In the genomic region with DNA sequence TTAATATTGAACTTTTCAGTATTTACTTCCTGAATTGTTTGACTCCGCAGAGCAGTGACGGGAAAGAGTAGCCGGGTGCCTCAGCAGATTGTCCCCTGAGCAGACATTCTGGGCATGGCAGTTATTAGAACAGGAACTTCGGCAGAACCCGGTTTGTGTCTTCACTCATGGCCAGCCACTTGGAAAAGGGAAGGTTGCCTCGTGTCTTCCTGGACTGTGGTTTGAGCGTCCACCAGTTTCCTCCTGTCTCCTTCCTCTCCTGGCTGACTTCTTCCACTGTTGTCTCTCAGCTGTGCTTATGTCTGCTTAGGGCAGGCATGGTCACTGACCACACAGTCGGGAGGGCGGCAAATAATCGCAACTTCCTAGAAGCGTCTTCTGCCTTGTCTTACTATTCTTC, we compare ENCODE assay signal across 8 mouse cellular contexts. TPM values are rescaled to one million over a fixed set of nuclear protein-coding genes. Genes with fewer than 3 reads are reported as not detected.
DNase-seq lines count a peak whose midpoint lies in the region; ATAC-seq and TF ChIP-seq lines count a peak whose summit lies in the region.

No protein-coding gene starts in this region.

- H3K27ac ChIP-seq in heart, adult 2 months, result peak overlapping the region; percentile 2; the same call in 1 of the 2 replicates
- no peak overlapping the region for H3K27ac ChIP-seq in heart, embryonic 12.5 days (ENCODE audit: poor library complexity, severe bottlenecking)
- H3K27ac ChIP-seq in liver, embryonic 11.5 days (ENCODE audit: low read depth, low read length), result no peak overlapping the region

- DNase-seq in heart, adult 2 months, result peak; percentile 31 to 67
- DNase-seq in heart, adult 9 months (ENCODE audit: low spot score in 2 of 2), result peak; percentile 34 to 77
- no peak for DNase-seq in liver, embryonic 11.5 days (ENCODE audit: low spot score)
- no peak for DNase-seq in cerebellum, postnatal 14 days
- DNase-seq in thymus, postnatal 14 days, result no peak

- no peak for TF ChIP-seq CTCF in heart, adult 2 months (IDR thresholded peaks at IDR 0.05)

- 44% methylated on average over 11 of the region's 11 CpGs for WGBS in heart, adult 2 months
- 74% methylated on average over 11 of the region's 11 CpGs for WGBS in heart, embryonic 12.5 days
- 43% methylated on average over 11 of the region's 11 CpGs for WGBS in liver, embryonic 11.5 days

- H3K4me3 ChIP-seq in heart, adult 2 months, result no peak overlapping the region
- no peak overlapping the region for H3K4me3 ChIP-seq in heart, embryonic 12.5 days
- no peak overlapping the region for H3K4me3 ChIP-seq in liver, embryonic 11.5 days (ENCODE audit: low read depth, low read length)

- TF ChIP-seq EP300 in heart, adult 2 months (IDR thresholded peaks at IDR 0.05; ENCODE audit: insufficient read depth, low read depth, low read length), result no peak

- intact Hi-C loops in heart, adult 2 months (cut with DNase I), result no loop called here

- no peak for TF ChIP-seq POLR2A in heart, adult 2 months (IDR thresholded peaks at IDR 0.05; ENCODE audit: insufficient read depth, low read depth, low read length)

- no peaks in the 10 kb centered on the region for H3K9me3 ChIP-seq in heart, embryonic 12.5 days (replicated peaks)
- H3K9me3 ChIP-seq in liver, embryonic 11.5 days (ENCODE audit: control insufficient read depth, low read length), result no peaks in the 10 kb centered on the region

- H3K36me3 ChIP-seq in heart, adult 2 months (ENCODE audit: control insufficient read depth, insufficient read depth, low read length), result no peaks in the 10 kb centered on the region
- no peaks in the 10 kb centered on the region for H3K36me3 ChIP-seq in heart, embryonic 12.5 days
- no peaks in the 10 kb centered on the region for H3K36me3 ChIP-seq in liver, embryonic 11.5 days (ENCODE audit: control insufficient read depth, insufficient read depth, low read length)

- H3K79me2 ChIP-seq in heart, adult 2 months (replicated peaks; ENCODE audit: control insufficient read depth, insufficient read depth, low read length), result no peaks in the 10 kb centered on the region

- no peak for ATAC-seq in heart, embryonic 12.5 days (ENCODE audit: insufficient number of reproducible peaks, low FRiP score)
- peak; percentile 58; the same call in 1 of the 2 replicates for ATAC-seq in liver, embryonic 11.5 days (replicated peaks; ENCODE audit: low FRiP score)
- ATAC-seq in monocyte, adult 5-6 weeks (replicated peaks; ENCODE audit: insufficient number of reproducible peaks, low FRiP score, low TSS enrichment, poor library complexity, severe bottlenecking), result peak; percentile 88
- ATAC-seq in inflammation-experienced regulatory T-cells, adult 6 months, result no peak

- no peak overlapping the region for H3K9ac ChIP-seq in heart, adult 2 months (ENCODE audit: low read depth, low read length)
- no peak overlapping the region for H3K9ac ChIP-seq in heart, embryonic 12.5 days
- H3K9ac ChIP-seq in liver, embryonic 11.5 days (ENCODE audit: low read depth, low read length), result no peak overlapping the region

- no peak overlapping the region for H3K4me2 ChIP-seq in heart, embryonic 12.5 days
- H3K4me2 ChIP-seq in liver, embryonic 11.5 days, result peak overlapping the region; percentile 5

- H3K4me1 ChIP-seq in heart, adult 2 months (ENCODE audit: control insufficient read depth, insufficient read depth, low read length), result peaks cover 5% of the 10 kb centered on the region; the same call in 1 of the 2 replicates
- H3K4me1 ChIP-seq in heart, embryonic 12.5 days (replicated peaks), result no peaks in the 10 kb centered on the region; the same call in 1 of the 2 replicates
- H3K4me1 ChIP-seq in liver, embryonic 11.5 days (replicated peaks; ENCODE audit: control insufficient read depth, insufficient read depth, low read length), result no peaks in the 10 kb centered on the region

- H3K27me3 ChIP-seq in heart, adult 2 months (ENCODE audit: control insufficient read depth, insufficient read depth, low read length), result no peaks in the 10 kb centered on the region
- H3K27me3 ChIP-seq in heart, embryonic 12.5 days (replicated peaks), result no peaks in the 10 kb centered on the region
- no peaks in the 10 kb centered on the region; the same call in 1 of the 2 replicates for H3K27me3 ChIP-seq in liver, embryonic 11.5 days (replicated peaks; ENCODE audit: control insufficient read depth, insufficient read depth, low read length)

RNA-seq across cellular contexts. Expression of gene Rapgef5, which starts 44.2 kb away (rescaled TPM):
- 10 to 100 TPM; 29.9 to 33.0 TPM for total RNA-seq in heart, adult 2 months (2021)
- 11.4 and 21.2 TPM in 2 replicates for polyA plus RNA-seq in heart, adult 2 months (2012; rRNA removed)
- 22.6 and 22.7 TPM in 2 replicates for polyA plus RNA-seq in heart, embryonic 12.5 days (2016; fragmentation: Nextera tagmentation; extraction: Ambion mirVana)
- polyA plus RNA-seq in liver, embryonic 11.5 days (2014; fragmentation: Nextera tagmentation; extraction: Ambion mirVana), result 2.4 and 2.6 TPM in 2 replicates
- 1.7 to 3.5 TPM (median 2.7 TPM) in 3 replicates for total RNA-seq in monocyte, adult 5-6 weeks (2017)
- 1 to 10 TPM in 2 of 3 experiments, under 1 TPM in 1; 0.59 to 1.5 (median 1.3) TPM for polyA plus RNA-seq in inflammation-experienced regulatory T-cells, adult 6 months (2017; shearing (Covaris generic))

Comparison
In these comparisons a context has a peak if more than half of its experiments do, and no peak if none do; other contexts are left out.
1. DNase-seq: peak in heart, adult 2 months (2 of 2) and heart, adult 9 months (2 of 2); none in liver, embryonic 11.5 days (single experiment), cerebellum, postnatal 14 days (0 of 2) and thymus, postnatal 14 days (single experiment).
2. ATAC-seq: peak in liver, embryonic 11.5 days (single experiment) and monocyte, adult 5-6 weeks (single experiment); none in heart, embryonic 12.5 days (single experiment) and inflammation-experienced regulatory T-cells, adult 6 months (single experiment).